Mouse (Mus musculus): ENCODE measurements around the gene Aipl1. TPM values are rescaled to one million over a fixed set of nuclear protein-coding genes. Genes with fewer than 3 reads are reported as not detected.
"Not testable (repeated sequence)": the region's sequence is repeated elsewhere in the genome, so short reads cannot be mapped to it uniquely, and the experiment has no call there.

The Aipl1 gene
- polyA plus RNA-seq, 1 experiment from 2014 or later: 0.20 TPM

GRCm38 (mm10) chr11:72000194-72000593 is 37.1 kb downstream of the Aipl1 start:
- Histone ChIP-seq H3K27me3 (ENCODE audit: control insufficient read depth, insufficient read depth, low read length) (no peaks in the 10 kb centered on the region), H3K4me2 (ENCODE audit: low read depth, low read length) (no peak overlapping the region), H3K36me3 (ENCODE audit: control insufficient read depth, insufficient read depth, low read length) (no peaks in the 10 kb centered on the region), H3K4me3 (ENCODE audit: low read depth, low read length) (no peak overlapping the region), H3K9ac (replicated peaks; ENCODE audit: low read depth, low read length) (no peak overlapping the region), H3K9me3 (ENCODE audit: control insufficient read depth, low read length) (no peaks in the 10 kb centered on the region), H3K4me1 (ENCODE audit: control insufficient read depth, insufficient read depth, low read length) (0 out of 2 replicates have a peak, but pooled peaks cover 3% of the 10 kb centered on the region), H3K27ac (ENCODE audit: low read depth, low read length) (no peak overlapping the region)
- no peak for ATAC-seq (ENCODE audit: low read depth)
- WGBS: 88% methylated on average over 6 of the region's 6 CpGs

GRCm38 (mm10) chr11:71996805-71997204 is 40.5 kb downstream of the Aipl1 start:
- ATAC-seq (ENCODE audit: low read depth): no peak
- Histone ChIP-seq H3K9me3 (ENCODE audit: control insufficient read depth, low read length) (no peaks in the 10 kb centered on the region), H3K4me1 (ENCODE audit: control insufficient read depth, insufficient read depth, low read length) (0 out of 2 replicates have a peak, but pooled peaks cover 3% of the 10 kb centered on the region), H3K4me2 (ENCODE audit: low read depth, low read length) (no peak overlapping the region), H3K27me3 (ENCODE audit: control insufficient read depth, insufficient read depth, low read length) (no peaks in the 10 kb centered on the region), H3K27ac (ENCODE audit: low read depth, low read length) (no peak overlapping the region), H3K4me3 (ENCODE audit: low read depth, low read length) (no peak overlapping the region), H3K36me3 (ENCODE audit: control insufficient read depth, insufficient read depth, low read length) (no peaks in the 10 kb centered on the region), H3K9ac (replicated peaks; ENCODE audit: low read depth, low read length) (no peak overlapping the region)
- WGBS: 54% methylated on average over 11 of the region's 11 CpGs

GRCm38 (mm10) chr11:71995968-71996511 is 41.3 kb downstream of the Aipl1 start:
- Histone ChIP-seq H3K4me3 (ENCODE audit: low read depth, low read length) (no peak overlapping the region), H3K9ac (replicated peaks; ENCODE audit: low read depth, low read length) (no peak overlapping the region), H3K9me3 (ENCODE audit: control insufficient read depth, low read length) (no peaks in the 10 kb centered on the region), H3K27ac (ENCODE audit: low read depth, low read length) (no peak overlapping the region), H3K4me2 (ENCODE audit: low read depth, low read length) (no peak overlapping the region), H3K4me1 (ENCODE audit: control insufficient read depth, insufficient read depth, low read length) (0 out of 2 replicates have a peak, but pooled peaks cover 3% of the 10 kb centered on the region), H3K36me3 (ENCODE audit: control insufficient read depth, insufficient read depth, low read length) (no peaks in the 10 kb centered on the region), H3K27me3 (ENCODE audit: control insufficient read depth, insufficient read depth, low read length) (no peaks in the 10 kb centered on the region)
- ATAC-seq (ENCODE audit: low read depth): peak; percentile 24; the same call in 1 of the 2 replicates
- WGBS: 30% methylated on average over 9 of the region's 9 CpGs

GRCm38 (mm10) chr11:71992438-71992837 is 44.9 kb downstream of the Aipl1 start:
- no peak overlapping the region for H3K4me2 ChIP-seq (ENCODE audit: low read depth, low read length)
- no peaks in the 10 kb centered on the region for H3K27me3 ChIP-seq (ENCODE audit: control insufficient read depth, insufficient read depth, low read length)
- ATAC-seq (ENCODE audit: low read depth): no peak
- WGBS: 90% methylated on average over 12 of the region's 12 CpGs
- no peaks in the 10 kb centered on the region for H3K9me3 ChIP-seq (ENCODE audit: control insufficient read depth, low read length)
- H3K36me3 ChIP-seq (ENCODE audit: control insufficient read depth, insufficient read depth, low read length): no peaks in the 10 kb centered on the region
- no peak overlapping the region for H3K27ac ChIP-seq (ENCODE audit: low read depth, low read length)
- H3K9ac ChIP-seq (replicated peaks; ENCODE audit: low read depth, low read length): no peak overlapping the region
- H3K4me3 ChIP-seq (ENCODE audit: low read depth, low read length): no peak overlapping the region
- 0 out of 2 replicates have a peak, but pooled peaks cover 3% of the 10 kb centered on the region for H3K4me1 ChIP-seq (ENCODE audit: control insufficient read depth, insufficient read depth, low read length)

- H3K9ac ChIP-seq (replicated peaks; ENCODE audit: low read depth, low read length): no peak overlapping the region
- WGBS: 39% methylated on average over 5 of the region's 5 CpGs
- no peaks in the 10 kb centered on the region for H3K27me3 ChIP-seq (ENCODE audit: control insufficient read depth, insufficient read depth, low read length)
- H3K9me3 ChIP-seq (ENCODE audit: control insufficient read depth, low read length): no peaks in the 10 kb centered on the region
- H3K4me1 ChIP-seq (ENCODE audit: control insufficient read depth, insufficient read depth, low read length): peaks cover 8% of the 10 kb centered on the region
- no peak overlapping the region for H3K4me3 ChIP-seq (ENCODE audit: low read depth, low read length)
- H3K27ac ChIP-seq (ENCODE audit: low read depth, low read length): no peak overlapping the region
- no peaks in the 10 kb centered on the region for H3K36me3 ChIP-seq (ENCODE audit: control insufficient read depth, insufficient read depth, low read length)
- no peak for ATAC-seq (ENCODE audit: low read depth)
- H3K4me2 ChIP-seq (ENCODE audit: low read depth, low read length): no peak overlapping the region
Measured at GRCm38 (mm10) chr11:71991541-71991940, 45.8 kb downstream of the Aipl1 start.

GRCm38 (mm10) chr11:71989407-71989806 is 47.9 kb downstream of the Aipl1 start:
- 75% methylated on average over 5 of the region's 5 CpGs for WGBS
- not testable (repeated sequence) for H3K36me3 ChIP-seq (ENCODE audit: control insufficient read depth, insufficient read depth, low read length); ATAC-seq (ENCODE audit: low read depth); H3K4me3 ChIP-seq (ENCODE audit: low read depth, low read length); H3K27me3 ChIP-seq (ENCODE audit: control insufficient read depth, insufficient read depth, low read length); H3K9ac ChIP-seq (replicated peaks; ENCODE audit: low read depth, low read length); H3K4me2 ChIP-seq (ENCODE audit: low read depth, low read length); H3K27ac ChIP-seq (ENCODE audit: low read depth, low read length); H3K9me3 ChIP-seq (ENCODE audit: control insufficient read depth, low read length)
- peaks cover 24% of the 10 kb centered on the region for H3K4me1 ChIP-seq (ENCODE audit: control insufficient read depth, insufficient read depth, low read length)

- peaks cover 24% of the 10 kb centered on the region for H3K4me1 ChIP-seq (ENCODE audit: control insufficient read depth, insufficient read depth, low read length)
- ATAC-seq (ENCODE audit: low read depth): no peak
- WGBS: 47% methylated on average over 14 of the region's 14 CpGs
- H3K36me3 ChIP-seq (ENCODE audit: control insufficient read depth, insufficient read depth, low read length): no peaks in the 10 kb centered on the region
- no peaks in the 10 kb centered on the region for H3K9me3 ChIP-seq (ENCODE audit: control insufficient read depth, low read length)
- no peak overlapping the region for H3K4me3 ChIP-seq (ENCODE audit: low read depth, low read length)
- H3K27ac ChIP-seq (ENCODE audit: low read depth, low read length): no peak overlapping the region
- H3K27me3 ChIP-seq (ENCODE audit: control insufficient read depth, insufficient read depth, low read length): no peaks in the 10 kb centered on the region
- H3K4me2 ChIP-seq (ENCODE audit: low read depth, low read length): no peak overlapping the region
- H3K9ac ChIP-seq (replicated peaks; ENCODE audit: low read depth, low read length): no peak overlapping the region
Measured at GRCm38 (mm10) chr11:71987159-71988150, 49.9 kb downstream of the Aipl1 start.

- H3K4me3 ChIP-seq (ENCODE audit: low read depth, low read length): no peak overlapping the region
- WGBS: 82% methylated on average over 2 of the region's 2 CpGs
- peaks cover 24% of the 10 kb centered on the region for H3K4me1 ChIP-seq (ENCODE audit: control insufficient read depth, insufficient read depth, low read length)
- no peaks in the 10 kb centered on the region for H3K36me3 ChIP-seq (ENCODE audit: control insufficient read depth, insufficient read depth, low read length)
- no peaks in the 10 kb centered on the region for H3K27me3 ChIP-seq (ENCODE audit: control insufficient read depth, insufficient read depth, low read length)
- H3K9ac ChIP-seq (replicated peaks; ENCODE audit: low read depth, low read length): no peak overlapping the region
- no peak overlapping the region for H3K4me2 ChIP-seq (ENCODE audit: low read depth, low read length)
- peak overlapping the region; percentile 13; the same call in 1 of the 2 replicates for H3K27ac ChIP-seq (ENCODE audit: low read depth, low read length)
- H3K9me3 ChIP-seq (ENCODE audit: control insufficient read depth, low read length): no peaks in the 10 kb centered on the region
- ATAC-seq (ENCODE audit: low read depth): 0 out of 2 replicates have a peak, but pooled peaks have one; percentile 18
Measured at GRCm38 (mm10) chr11:71985783-71986182, 51.5 kb downstream of the Aipl1 start.
